Mouse (Mus musculus): ENCODE results near the gene Fmn2. TPM values are rescaled to one million over a fixed set of nuclear protein-coding genes. Genes with fewer than 3 reads are reported as not detected.

Fmn2 gene
- total RNA-seq, 2 experiments from 2014 or later: 60.4 to 65.6 TPM

DNA sequence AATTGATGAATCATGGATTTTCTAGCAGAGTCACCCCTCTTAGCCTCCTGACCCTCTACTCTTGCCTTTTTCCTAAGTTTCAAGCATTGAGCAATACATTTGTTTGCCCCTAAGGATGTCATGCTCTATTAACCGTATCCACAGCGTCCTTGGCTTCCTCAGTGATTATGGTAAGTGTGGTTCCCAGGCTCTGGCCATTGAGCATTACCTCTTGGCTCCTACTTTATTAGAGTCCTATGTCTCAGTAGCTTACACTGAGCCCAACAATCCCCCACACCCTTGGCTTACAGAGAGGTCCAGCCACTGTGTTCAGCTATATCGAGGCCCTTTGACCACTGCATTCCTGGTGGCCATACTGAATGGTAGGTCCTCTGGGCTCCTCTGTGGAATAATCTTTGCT is 265.2 kb downstream of the Fmn2 start:
- DNase-seq (ENCODE audit: extremely low spot score in 1 of 2, low spot score in 1 of 2): no peak

DNA sequence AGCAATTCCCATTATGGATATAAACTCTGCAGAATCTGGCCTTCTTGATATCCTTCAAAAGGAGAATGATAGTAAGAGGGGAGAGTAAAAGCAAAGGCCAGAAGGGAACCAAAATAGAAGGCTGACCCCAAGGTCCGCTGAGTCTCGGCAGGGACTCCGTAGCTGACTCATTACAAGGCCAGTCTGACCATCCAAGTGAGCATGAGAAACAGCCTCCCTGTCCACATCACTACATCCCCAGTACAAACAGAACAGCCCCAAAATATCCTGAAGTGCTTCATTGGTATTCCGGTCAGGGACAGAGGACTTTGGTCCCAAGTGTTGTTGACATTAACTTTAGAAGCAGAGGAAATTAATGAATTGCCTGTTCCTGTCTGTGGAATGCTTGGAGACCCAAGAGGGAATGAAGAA is 270.3 kb downstream of the Fmn2 start:
- DNase-seq (ENCODE audit: extremely low spot score in 1 of 2, low spot score in 1 of 2): no peak

DNA sequence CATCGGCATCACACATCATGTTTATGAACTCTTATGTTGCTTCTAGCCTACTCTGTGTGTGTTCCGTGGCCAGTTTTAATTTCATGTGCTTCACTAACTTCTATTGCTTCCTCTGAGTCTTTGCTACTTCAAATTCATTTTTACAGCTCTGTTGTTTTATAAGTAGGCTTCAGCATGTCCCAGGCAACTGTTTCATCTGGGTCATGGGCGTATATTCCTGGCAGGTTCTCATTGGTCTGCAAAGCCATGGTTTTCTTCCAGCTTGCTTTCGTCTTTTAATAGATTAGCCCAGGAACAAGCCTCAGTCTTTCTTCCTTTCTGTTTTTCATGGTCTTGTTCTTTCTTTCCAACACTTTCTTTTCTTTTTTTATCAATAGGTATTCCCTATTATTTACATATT is 279.4 kb downstream of the Fmn2 start:
- DNase-seq (ENCODE audit: extremely low spot score in 1 of 2, low spot score in 1 of 2): no peak

DNA sequence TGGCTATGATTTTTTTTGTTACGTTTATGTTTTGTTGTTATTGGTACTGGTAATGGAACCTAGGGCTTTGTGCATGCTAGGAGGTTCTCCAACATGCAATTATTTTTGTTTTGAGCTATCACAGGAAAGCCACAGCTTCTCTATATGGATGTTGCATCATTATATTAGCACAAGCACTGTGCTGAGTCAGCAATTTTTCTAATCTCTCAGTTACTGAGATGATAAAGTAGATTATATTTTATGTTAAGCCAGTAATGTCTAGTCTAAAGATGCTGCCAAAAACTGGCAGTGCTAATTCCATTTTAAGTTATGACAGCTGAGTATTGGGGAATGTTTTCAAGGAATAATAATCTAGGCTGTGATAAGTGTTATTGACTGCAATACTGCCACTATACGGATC is 287.0 kb downstream of the Fmn2 start:
- no peak for DNase-seq (ENCODE audit: extremely low spot score in 1 of 2, low spot score in 1 of 2)

DNA sequence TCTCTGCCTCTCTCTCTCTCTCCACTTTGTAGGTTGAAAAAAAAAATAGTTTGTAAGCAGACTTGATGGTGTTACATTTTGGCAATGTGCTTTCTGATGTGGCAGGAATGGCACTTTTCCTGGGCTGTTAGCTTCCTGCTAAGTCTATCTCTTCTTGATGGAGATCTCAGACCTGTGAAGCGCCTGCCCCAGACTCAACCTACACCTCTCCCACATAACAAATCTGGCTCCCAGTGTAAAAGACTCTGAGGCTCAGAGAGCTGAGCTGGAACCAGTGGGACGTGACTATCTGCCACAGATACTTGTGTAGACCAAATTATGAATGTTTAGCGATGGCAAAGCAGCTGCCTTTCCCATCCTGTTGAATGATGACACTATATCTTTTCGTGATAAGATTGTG is 310.2 kb downstream of the Fmn2 start:
- DNase-seq (ENCODE audit: extremely low spot score in 1 of 2, low spot score in 1 of 2): no peak

DNA sequence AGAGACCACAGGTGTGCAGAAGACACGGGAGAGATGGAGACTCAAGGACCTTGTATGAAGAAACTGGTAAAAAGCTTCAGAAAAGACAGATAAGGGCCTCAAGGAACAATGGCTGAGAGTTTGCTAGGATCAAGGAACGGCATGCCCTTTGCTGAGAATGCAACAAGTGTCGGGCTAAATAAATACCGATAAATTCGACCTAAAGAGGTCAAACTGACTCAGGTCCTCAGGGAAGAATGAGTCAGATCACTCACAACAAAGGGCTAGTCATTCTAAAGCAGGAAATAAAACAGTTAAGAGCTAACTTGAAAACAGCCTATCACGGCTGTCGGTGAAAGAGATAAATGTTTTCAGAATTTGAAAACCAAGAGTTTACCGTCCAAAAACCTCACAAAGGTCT is 324.9 kb downstream of the Fmn2 start:
- no peak for DNase-seq (ENCODE audit: extremely low spot score in 1 of 2, low spot score in 1 of 2)

DNA sequence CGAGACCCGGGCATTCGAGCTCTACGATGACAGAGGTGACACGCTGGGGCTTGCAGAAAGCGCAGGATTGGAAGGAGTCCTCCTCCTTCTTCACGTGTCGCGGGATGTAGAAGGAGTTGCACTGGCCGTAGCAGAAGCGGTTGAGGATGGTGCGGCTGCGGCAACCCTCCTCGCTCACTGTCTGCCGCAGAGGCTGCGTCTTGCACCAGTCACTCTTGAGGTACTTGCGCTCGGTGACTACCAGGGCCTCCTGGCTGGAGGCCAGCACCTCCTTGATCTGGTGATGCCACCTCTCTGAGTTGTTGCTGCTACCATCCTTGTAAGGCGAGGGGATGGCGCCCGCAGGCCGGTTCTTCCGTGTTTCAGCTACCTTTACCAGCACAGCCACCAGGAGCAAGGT is 335.2 kb downstream of the Fmn2 start:
- DNase-seq (ENCODE audit: extremely low spot score in 1 of 2, low spot score in 1 of 2): no peak

DNA sequence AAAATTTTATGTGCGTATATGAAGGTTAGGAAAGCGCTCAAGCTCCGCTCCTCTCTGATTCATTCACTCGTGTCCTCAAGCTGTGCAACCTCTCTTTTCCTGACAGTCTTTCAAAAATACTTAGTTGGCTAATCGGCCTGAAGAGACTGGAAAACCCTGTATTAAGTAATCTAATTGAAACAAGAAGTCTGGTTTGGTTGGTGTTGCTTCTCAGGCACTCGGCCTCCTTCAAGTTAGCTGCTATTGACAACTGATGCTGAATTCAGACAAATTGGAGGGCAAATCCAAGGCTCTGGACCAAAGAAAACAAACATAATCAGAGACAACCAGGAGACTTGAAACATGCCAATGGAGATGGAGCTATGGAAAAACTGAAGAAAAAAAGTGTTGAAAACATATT is 343.2 kb downstream of the Fmn2 start:
- DNase-seq (ENCODE audit: extremely low spot score in 1 of 2, low spot score in 1 of 2): no peak

DNA sequence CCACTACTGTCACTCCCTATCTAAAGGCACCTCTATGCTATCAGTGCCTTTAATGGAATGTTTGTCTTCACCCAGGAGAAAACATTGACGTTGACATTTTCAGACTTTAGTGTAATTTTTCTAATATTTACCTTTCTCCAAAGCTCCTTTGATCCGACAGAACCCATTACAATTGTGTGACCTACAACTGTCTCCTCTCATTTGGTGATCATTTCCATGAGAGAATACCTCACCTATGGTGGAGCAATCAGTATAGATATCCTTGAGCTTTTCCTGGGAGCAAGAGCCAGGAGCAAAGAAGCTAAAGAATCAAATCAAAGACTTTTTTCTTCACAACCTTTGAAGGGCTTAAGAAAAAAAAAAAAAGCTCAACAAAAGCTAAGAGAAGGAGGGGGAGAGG is 354.6 kb downstream of the Fmn2 start:
- DNase-seq (ENCODE audit: extremely low spot score in 1 of 2, low spot score in 1 of 2): no peak

DNA sequence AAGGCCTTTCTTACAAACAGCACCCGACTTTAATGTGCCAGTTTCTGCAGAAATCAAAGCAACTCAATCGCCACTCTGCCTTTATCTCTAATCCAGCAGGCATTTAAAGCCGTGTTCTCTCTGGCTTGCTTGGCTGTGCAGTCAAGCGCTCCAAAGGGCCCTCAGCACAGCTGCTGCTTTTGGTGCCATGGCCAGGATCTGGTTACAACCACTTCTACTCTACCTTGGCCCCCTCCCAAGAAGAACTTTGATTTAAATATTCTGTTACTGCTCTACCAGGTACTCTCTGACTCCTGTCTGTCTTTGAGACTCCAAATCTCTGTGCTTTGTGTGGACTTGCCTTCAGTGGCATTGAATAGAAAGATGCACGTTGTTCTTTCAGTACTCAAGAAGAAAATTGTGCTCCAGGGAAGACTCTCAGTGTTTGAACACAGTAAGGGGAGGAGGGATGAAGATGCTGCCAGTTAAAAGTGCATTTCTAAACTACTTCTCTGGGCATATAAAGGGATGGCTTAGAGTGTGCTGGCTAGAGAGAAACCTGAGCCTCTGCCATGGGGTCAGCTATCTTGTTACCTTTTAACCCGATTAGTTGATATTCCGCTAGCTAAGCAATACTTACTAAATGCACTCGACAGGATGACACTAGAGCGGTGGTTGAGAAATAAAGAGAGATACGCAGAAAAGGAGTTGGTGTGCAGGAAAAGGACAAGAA is 358.9 kb downstream of the Fmn2 start:
- DNase-seq (ENCODE audit: extremely low spot score in 1 of 2, low spot score in 1 of 2): no peak

Other genes starting within 250 kb of the Fmn2 start
- gene Olfr419, start 249.8 kb upstream of the Fmn2 start, total RNA-seq (2021): not detected
- not detected for gene Mptx1, start 171.3 kb upstream of the Fmn2 start, total RNA-seq (2021)
- gene Olfr417, start 136.7 kb upstream of the Fmn2 start, total RNA-seq (2021): not detected
- not detected for gene Olfr248, start 110.8 kb upstream of the Fmn2 start, total RNA-seq (2021)
- gene Olfr414, start 77.8 kb upstream of the Fmn2 start, total RNA-seq (2021): not detected
- not detected for gene Olfr220, start 59.7 kb upstream of the Fmn2 start, total RNA-seq (2021)